Mouse (Mus musculus): Measurements from ENCODE around the gene Szt2. TPM values are rescaled to one million over a fixed set of nuclear protein-coding genes. Genes with fewer than 3 reads are reported as not detected.

Szt2 gene
- total and polyA plus RNA-seq, 3 experiments: 6.2 to 64.3 (median 28.3) TPM

DNA sequence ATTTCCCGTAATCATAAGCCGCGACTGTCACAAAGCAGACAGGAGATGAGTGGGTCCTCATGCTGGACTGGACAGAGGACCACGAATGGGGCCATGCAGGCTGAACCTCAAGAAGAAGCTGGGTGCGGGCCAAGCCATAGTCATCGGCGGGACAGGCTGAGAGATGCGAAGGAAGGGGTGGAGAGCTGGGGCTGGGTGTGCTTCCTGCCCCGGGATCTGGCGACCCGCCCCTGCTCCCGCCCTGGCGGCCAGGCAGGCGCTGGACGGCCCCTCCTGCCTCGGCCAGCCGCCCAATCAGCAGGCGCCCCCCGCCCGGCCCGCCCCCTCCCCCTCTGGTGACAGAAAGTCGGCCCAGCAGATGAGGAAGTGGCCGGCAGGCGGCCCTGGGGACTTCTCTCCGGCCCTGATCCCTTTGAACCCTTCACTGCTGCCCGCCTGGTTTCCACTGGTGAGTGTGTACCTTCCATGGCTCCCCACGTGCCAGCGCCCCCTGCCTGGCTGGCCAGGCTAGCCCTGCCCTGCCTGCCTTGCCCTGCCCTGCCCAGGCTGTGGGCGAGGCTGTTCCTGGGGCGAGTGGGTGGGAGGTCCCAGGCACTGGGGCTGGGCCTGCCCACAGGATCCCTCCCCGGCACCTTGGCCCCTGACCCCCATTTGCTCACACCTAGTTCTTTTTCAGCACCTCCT, 18.8 kb upstream of the Szt2 start, which contains the start of gene Elovl1:
Gene Elovl1, plus strand, starts transcription at position 326 of the 684 bp plus-strand sequence.
- ATAC-seq (ENCODE audit: extremely low read depth, insufficient number of reproducible peaks, low FRiP score, poor library complexity, severe bottlenecking) (peak; percentile 59), DNase-seq (ENCODE audit: low spot score) (peak; percentile 99)
- TF ChIP-seq CTCF (IDR thresholded peaks at IDR 0.05; ENCODE audit: low read depth, low read length) (no peak), TAL1 (conservative IDR thresholded peaks at IDR 0.05; ENCODE audit: low read depth, low read length) (no peak), GATA1 (IDR thresholded peaks at IDR 0.05; ENCODE audit: borderline replicate concordance, low read length) (no peak), GATA2 (IDR thresholded peaks at IDR 0.05; ENCODE audit: borderline replicate concordance, low read depth, low read length) (no peak), POLR2AphosphoS5 (IDR thresholded peaks at IDR 0.05; ENCODE audit: insufficient replicate concordance, low read depth, low read length) (no peak)
- no peaks in the 10 kb centered on the region for H3K9me3 ChIP-seq (replicated peaks)
- H3K36me3 ChIP-seq (replicated peaks): peaks cover 53% of the 10 kb centered on the region
- peak within 1 kb of the TSS; percentile 98 for H3K4me3 ChIP-seq (ENCODE audit: low read depth, low read length)
- peaks cover 90% of the 10 kb centered on the region for H3K4me1 ChIP-seq (ENCODE audit: insufficient read depth, low read depth, low read length)
- H3K27me3 ChIP-seq (ENCODE audit: insufficient read depth, low read length): no peaks in the 10 kb centered on the region

DNA sequence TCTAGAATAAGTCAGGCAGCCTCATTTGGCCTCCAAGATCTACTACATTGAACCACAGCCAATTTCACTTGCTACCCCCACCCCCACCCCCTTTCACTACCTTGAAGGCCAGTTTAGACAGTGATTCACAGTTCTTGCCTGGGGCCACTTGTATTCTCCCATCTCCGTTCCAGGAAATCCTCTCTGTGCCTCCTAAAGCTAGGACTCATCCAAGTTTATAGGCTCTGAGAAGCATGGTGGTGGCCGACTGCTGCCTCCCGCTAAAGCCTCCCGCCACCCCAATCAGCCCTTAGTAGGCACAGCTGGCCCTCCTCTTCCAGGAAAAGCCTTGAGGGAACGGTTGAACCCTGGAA, 18.3 kb upstream of the Szt2 start:
- Histone ChIP-seq H3K9me3 (replicated peaks) (no peaks in the 10 kb centered on the region), H3K4me1 (ENCODE audit: insufficient read depth, low read depth, low read length) (peaks cover 88% of the 10 kb centered on the region), H3K4me3 (ENCODE audit: low read depth, low read length) (peak overlapping the region; percentile 98), H3K27me3 (ENCODE audit: insufficient read depth, low read length) (no peaks in the 10 kb centered on the region), H3K36me3 (replicated peaks) (peaks cover 52% of the 10 kb centered on the region)
- DNase-seq (ENCODE audit: low spot score) (no peak), ATAC-seq (ENCODE audit: extremely low read depth, insufficient number of reproducible peaks, low FRiP score, poor library complexity, severe bottlenecking) (no peak)
- no peak for TF ChIP-seq CTCF (IDR thresholded peaks at IDR 0.05; ENCODE audit: low read depth, low read length)
- TF ChIP-seq GATA2 (IDR thresholded peaks at IDR 0.05; ENCODE audit: borderline replicate concordance, low read depth, low read length): no peak
- no peak for TF ChIP-seq GATA1 (IDR thresholded peaks at IDR 0.05; ENCODE audit: borderline replicate concordance, low read length)
- TF ChIP-seq TAL1 (conservative IDR thresholded peaks at IDR 0.05; ENCODE audit: low read depth, low read length): no peak
- no peak for TF ChIP-seq POLR2AphosphoS5 (IDR thresholded peaks at IDR 0.05; ENCODE audit: insufficient replicate concordance, low read depth, low read length)

DNA sequence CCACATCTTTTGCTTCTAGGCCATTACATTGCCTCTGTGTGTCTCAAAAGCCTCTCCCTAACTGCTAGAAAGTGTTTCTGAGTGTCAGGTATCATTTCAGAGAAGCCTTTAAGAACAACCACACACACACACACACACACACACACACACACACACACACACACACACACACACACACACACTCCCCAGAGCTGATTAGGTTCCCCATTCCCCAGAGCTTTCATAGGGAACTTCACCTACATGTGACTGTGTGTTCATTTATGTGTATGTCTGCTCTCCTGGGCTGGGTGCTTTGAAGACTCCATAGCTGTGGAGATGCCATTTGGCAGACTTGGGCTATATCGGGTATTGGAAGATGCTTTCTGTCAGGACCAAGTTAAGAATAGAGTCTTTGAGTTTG, 16.3 kb upstream of the Szt2 start:
- TF ChIP-seq CTCF (IDR thresholded peaks at IDR 0.05; ENCODE audit: low read depth, low read length) (no peak), TAL1 (conservative IDR thresholded peaks at IDR 0.05; ENCODE audit: low read depth, low read length) (no peak), GATA2 (IDR thresholded peaks at IDR 0.05; ENCODE audit: borderline replicate concordance, low read depth, low read length) (no peak), POLR2AphosphoS5 (IDR thresholded peaks at IDR 0.05; ENCODE audit: insufficient replicate concordance, low read depth, low read length) (no peak), GATA1 (IDR thresholded peaks at IDR 0.05; ENCODE audit: borderline replicate concordance, low read length) (no peak)
- peaks cover 51% of the 10 kb centered on the region for H3K36me3 ChIP-seq (replicated peaks)
- H3K4me1 ChIP-seq (ENCODE audit: insufficient read depth, low read depth, low read length): peaks cover 68% of the 10 kb centered on the region
- no peak for ATAC-seq (ENCODE audit: extremely low read depth, insufficient number of reproducible peaks, low FRiP score, poor library complexity, severe bottlenecking)
- DNase-seq (ENCODE audit: low spot score): no peak
- no peaks in the 10 kb centered on the region for H3K9me3 ChIP-seq (replicated peaks)
- no peaks in the 10 kb centered on the region for H3K27me3 ChIP-seq (ENCODE audit: insufficient read depth, low read length)
- H3K4me3 ChIP-seq (ENCODE audit: low read depth, low read length): peak overlapping the region; percentile 9; the same call in 1 of the 2 replicates

DNA sequence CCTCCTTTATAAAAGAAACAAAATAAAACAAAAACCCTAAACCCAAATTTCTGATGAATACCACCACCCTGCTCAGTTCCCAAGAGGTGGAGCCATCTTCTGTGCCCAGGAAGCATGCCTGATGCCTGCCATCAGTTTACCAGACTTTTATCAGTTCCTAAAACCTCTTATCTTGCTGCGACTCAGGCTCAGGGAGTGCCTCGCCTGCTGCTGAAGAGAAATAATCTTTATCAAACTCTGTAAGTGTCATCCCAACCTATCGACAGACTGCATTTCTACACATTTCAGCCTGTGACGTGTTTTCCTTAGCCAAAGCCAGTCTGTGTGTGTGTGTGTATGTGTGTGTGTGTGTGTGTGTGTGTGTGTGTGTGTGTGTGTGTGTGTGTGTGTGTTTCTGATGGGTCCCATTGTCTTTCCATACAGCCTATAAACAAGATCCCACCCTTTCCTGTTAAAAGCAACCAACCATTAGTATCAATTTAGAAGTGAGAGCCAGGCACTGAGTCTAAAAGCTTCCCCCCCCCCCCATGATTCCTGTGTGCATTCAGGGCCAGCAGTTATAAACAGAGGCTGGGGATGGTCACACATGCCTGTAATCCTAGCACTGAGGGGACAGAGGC, 15.6 kb upstream of the Szt2 start:
- peak; percentile 81 for TF ChIP-seq TAL1 (conservative IDR thresholded peaks at IDR 0.05; ENCODE audit: low read depth, low read length)
- no peak for TF ChIP-seq GATA2 (IDR thresholded peaks at IDR 0.05; ENCODE audit: borderline replicate concordance, low read depth, low read length)
- Histone ChIP-seq H3K36me3 (replicated peaks) (peaks cover 51% of the 10 kb centered on the region), H3K4me1 (ENCODE audit: insufficient read depth, low read depth, low read length) (peaks cover 60% of the 10 kb centered on the region), H3K27me3 (ENCODE audit: insufficient read depth, low read length) (no peaks in the 10 kb centered on the region), H3K4me3 (ENCODE audit: low read depth, low read length) (peak overlapping the region; percentile 9; the same call in 1 of the 2 replicates), H3K9me3 (replicated peaks) (no peaks in the 10 kb centered on the region)
- DNase-seq (ENCODE audit: low spot score) (peak; percentile 48), ATAC-seq (ENCODE audit: extremely low read depth, insufficient number of reproducible peaks, low FRiP score, poor library complexity, severe bottlenecking) (peak; percentile 61)

GRCm38 (mm10) chr4:118421384-118421783, 12.3 kb upstream of the Szt2 start:
- DNase-seq (ENCODE audit: low spot score) (no peak), ATAC-seq (ENCODE audit: extremely low read depth, insufficient number of reproducible peaks, low FRiP score, poor library complexity, severe bottlenecking) (no peak)
- H3K4me3 ChIP-seq (ENCODE audit: low read depth, low read length): no peak overlapping the region
- TF ChIP-seq POLR2AphosphoS5 (IDR thresholded peaks at IDR 0.05; ENCODE audit: insufficient replicate concordance, low read depth, low read length) (no peak), TAL1 (conservative IDR thresholded peaks at IDR 0.05; ENCODE audit: low read depth, low read length) (no peak)
- H3K4me1 ChIP-seq (ENCODE audit: insufficient read depth, low read depth, low read length): peaks cover 43% of the 10 kb centered on the region
- H3K36me3 ChIP-seq (replicated peaks): peaks cover 70% of the 10 kb centered on the region
- H3K27me3 ChIP-seq (ENCODE audit: insufficient read depth, low read length): no peaks in the 10 kb centered on the region
- no peaks in the 10 kb centered on the region for H3K9me3 ChIP-seq (replicated peaks)

DNA sequence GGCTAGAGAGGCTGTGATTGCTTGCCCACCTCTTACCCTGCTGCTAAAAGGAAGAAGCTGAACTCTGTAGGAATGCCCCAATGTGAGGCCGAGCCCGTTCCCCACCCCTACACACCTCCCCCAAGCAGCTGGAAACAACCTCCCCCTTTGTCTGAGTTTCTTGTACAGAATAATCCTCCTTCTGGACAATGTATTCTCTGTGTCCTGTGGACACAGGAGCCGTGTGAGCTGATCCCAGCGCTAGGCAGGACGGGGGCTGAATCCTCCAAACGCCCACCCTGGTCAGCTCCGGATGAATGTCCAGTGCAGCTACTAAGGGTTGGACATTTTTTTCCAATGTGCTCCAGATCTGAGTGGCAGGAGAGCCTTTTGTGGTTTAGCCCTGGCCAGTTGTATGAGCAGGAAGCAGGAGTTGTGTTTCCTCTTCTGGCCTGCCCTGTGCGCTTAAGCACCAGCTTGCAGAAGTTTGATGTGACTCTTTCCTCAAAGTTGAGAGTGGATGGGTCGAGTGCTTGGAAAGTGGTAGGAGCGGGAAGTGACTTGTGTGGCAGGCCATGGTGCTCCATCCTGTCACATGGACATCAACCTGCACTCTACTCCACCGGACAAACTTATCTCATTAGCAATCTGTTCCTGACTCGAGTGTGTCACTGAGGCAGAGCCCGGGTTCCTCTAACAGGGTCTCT, 8.2 kb upstream of the Szt2 start:
- Histone ChIP-seq H3K27me3 (ENCODE audit: insufficient read depth, low read length) (no peaks in the 10 kb centered on the region), H3K4me1 (ENCODE audit: insufficient read depth, low read depth, low read length) (peaks cover 15% of the 10 kb centered on the region; the same call in 1 of the 2 replicates), H3K4me3 (ENCODE audit: low read depth, low read length) (no peak overlapping the region), H3K9me3 (replicated peaks) (no peaks in the 10 kb centered on the region), H3K36me3 (replicated peaks) (peaks cover 98% of the 10 kb centered on the region)
- no peak for DNase-seq (ENCODE audit: low spot score)
- ATAC-seq (ENCODE audit: extremely low read depth, insufficient number of reproducible peaks, low FRiP score, poor library complexity, severe bottlenecking): no peak
- TF ChIP-seq GATA1 (IDR thresholded peaks at IDR 0.05; ENCODE audit: borderline replicate concordance, low read length) (no peak), GATA2 (IDR thresholded peaks at IDR 0.05; ENCODE audit: borderline replicate concordance, low read depth, low read length) (no peak), TAL1 (conservative IDR thresholded peaks at IDR 0.05; ENCODE audit: low read depth, low read length) (no peak), CTCF (IDR thresholded peaks at IDR 0.05; ENCODE audit: low read depth, low read length) (no peak), POLR2AphosphoS5 (IDR thresholded peaks at IDR 0.05; ENCODE audit: insufficient replicate concordance, low read depth, low read length) (no peak)

Data from G1E (cell line).